ENCODE assay signal across 9 mouse cellular contexts in genomic region chr10:16341496-16341895, GRCm38 (mm10).
"Had no signal": no experiment of that assay in that cellular context is flagged by ENCODE, and none has a peak within 500 bp of the region (broad histone marks: within the 10 kb centered on the region; RNA-seq: fewer than 3 reads in every experiment).

No protein-coding gene starts in this region.

- DNase-seq: kidney, adult 2 months; kidney, postnatal 25 days; left cerebral cortex, postnatal 4 days; lung, adult 2 months; retina, postnatal 1 day; right cerebral cortex, postnatal 4 days; spleen, adult 18-20 months; thymus, adult 2 months; thymus, postnatal 25 days had no signal
